Mouse (Mus musculus) E14TG2a.4 (cell line): ENCODE data around the gene Ppm1h.

ENCODE experiments used
- CTCF ChIP-seq: conservative IDR thresholded peaks from 2 replicates; pipeline ENCODE4 v1.5.1; 2014; ENCODE audit warnings: low read length
- NANOG ChIP-seq: IDR thresholded peaks from 2 replicates; pipeline ENCODE4 v1.6.1; 2014; ENCODE audit warnings: borderline replicate concordance, low read length, mixed read lengths
- POU5F1 ChIP-seq: IDR thresholded peaks from 2 replicates; pipeline ENCODE4 v1.6.1; 2014; ENCODE audit warnings: low read length, borderline replicate concordance

GRCm38 (mm10) chr10:122913393-122913792 is 234.8 kb downstream of the Ppm1h start:
- TF ChIP-seq CTCF: no peak
- TF ChIP-seq POU5F1: no peak
- no peak for TF ChIP-seq NANOG
